Mouse (Mus musculus) mouse embryonic stem cell (cell line): ENCODE measurements at regions not wholly inside any gene's neighbourhood (a gene's known extent, or its start where the extent isn't known, plus 50 kb on each side); places are given as distances from the start of the nearest gene placed in this dataset.
"Not testable (repeated sequence)": the region's sequence is repeated elsewhere in the genome, so short reads cannot be mapped to it uniquely, and the experiment has no call there.

Source experiments
- in situ Hi-C, 2 experiments: fragments of 300-500 bp; cut with MboI; formaldehyde crosslinking; loops; 1 replicate in 1 of 2; 3 replicates in 1 of 2; pipeline ENCODE4 v1.14.3; 2019 to 2020; ENCODE audit warnings: low sequenced_read_pairs in 2 of 2, low pct_unique_long_range_greater_than_20kb in 1 of 2, mixed read lengths in 1 of 2; ENCODE audit not compliant: unreplicated experiment in 1 of 2

DNA sequence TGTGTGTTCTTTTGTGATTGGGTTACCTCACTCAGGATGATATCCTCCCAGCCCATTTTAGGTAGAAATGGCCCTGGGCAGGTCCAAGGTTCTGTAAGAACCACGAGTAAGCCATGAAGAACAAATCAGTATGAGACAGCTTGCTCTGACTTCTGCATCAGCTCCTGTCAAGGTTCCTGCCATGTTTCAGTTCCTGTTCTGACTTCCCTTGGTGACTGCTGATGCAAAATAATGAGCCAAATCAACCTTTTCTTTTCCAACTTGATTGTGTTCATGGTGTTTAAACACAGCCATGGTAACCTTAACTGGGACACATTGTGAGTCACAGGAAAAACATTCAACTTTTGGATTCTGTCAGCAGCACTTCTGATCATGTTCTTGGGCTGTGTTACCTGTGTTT, 667.4 kb upstream of the Igfbp7 start:
- in situ Hi-C loops, result no loop called here

DNA sequence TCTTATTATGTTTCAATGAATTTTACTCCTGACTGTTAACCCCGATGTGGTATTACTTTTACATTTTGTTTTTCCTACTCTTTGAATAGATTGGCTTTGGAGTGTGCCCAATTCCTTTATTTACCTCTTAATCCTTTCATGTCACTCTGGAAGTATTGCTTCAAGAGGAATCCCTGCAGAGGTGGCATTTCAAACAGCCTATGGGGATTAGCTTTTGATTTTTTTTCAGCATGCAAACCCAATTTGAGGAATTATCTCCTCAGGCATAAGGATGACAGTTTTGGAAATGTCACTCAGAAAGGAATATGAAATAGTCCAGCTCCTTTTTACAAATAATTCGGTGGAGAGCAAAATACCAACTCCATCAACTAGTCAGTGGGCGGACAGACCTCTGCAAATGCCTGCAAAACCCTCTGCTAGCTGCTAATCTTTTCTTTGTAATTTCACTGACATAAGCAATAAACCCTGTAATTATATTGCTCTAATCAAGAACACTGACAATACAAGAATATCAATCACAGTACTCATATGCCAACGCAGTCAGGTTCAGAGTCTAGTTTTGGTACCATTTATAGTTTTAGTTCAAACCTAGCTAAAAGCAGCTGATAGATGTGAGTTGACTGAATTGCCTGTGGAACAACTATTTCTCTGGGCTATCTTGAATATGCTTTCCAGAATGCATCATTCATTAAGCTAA, 624.9 kb upstream of the Igfbp7 start:
- in situ Hi-C loops, result no loop called here

DNA sequence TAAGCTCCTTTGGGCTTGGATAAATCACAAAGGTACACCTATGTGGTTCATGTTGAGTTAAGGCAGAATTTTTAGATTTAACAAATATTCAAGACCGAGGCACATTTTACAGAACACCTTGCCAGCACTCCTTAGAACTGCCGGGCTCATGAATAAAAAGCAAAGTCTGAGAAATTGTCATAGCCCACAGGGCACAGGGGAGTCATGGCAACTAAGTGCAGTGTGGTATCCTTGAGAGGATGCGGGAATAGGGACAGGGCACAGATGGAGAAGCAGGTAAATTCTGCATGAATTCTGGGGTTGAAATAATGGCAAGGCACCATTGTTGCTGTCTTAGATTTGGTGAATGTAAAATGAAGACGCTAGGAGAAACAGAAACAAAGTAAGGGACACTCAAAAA, 609.7 kb upstream of the Igfbp7 start:
- in situ Hi-C loops, result no loop called here

DNA sequence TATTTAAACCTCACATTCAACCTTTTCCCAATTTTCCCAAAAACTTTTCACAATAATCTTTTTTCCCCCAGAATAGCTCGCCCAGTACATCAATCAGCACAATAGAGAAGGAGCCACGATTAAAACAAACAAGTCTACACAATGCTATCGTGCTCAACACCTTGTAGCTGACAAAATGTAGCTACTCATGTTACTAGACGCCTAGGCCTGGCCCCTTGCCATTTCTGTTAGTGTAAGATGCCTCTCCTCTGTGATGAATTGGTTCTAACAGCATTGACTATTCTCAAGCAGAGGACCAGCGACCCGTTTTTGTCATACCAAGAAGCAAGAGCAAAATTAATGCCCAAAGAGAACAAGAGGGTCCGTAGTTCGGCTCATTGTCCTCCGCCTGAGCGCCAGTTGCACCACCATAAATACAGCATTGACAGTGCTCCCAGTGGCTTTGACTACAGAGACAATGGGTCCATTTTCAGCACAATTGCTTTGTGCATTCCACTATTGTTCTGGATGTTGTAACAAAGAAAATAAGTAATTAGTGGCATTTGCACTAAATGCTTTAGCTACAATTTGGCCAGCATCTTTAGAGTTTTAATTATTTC, 578.7 kb upstream of the Igfbp7 start:
- in situ Hi-C loops, result no loop called here

DNA sequence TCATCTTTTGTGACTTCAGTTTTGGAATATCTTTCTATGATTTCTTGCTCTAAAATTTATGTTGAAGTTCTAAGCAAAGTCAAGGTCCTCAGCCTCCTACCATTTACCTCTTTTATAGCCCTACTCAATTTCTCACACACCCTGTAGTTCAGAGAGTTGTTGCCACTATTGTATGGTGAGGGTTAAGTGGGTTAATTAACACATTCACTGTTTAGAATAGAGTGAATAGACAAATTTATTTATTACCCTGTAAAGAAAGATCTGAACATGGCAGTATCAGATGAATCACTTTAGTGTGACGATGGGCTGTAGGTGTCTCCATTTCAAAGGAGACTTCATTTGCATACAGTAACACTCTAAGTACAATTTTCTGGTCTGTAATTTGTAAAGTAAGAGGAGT, 577.4 kb upstream of the Igfbp7 start:
- in situ Hi-C loops, result no loop called here

DNA sequence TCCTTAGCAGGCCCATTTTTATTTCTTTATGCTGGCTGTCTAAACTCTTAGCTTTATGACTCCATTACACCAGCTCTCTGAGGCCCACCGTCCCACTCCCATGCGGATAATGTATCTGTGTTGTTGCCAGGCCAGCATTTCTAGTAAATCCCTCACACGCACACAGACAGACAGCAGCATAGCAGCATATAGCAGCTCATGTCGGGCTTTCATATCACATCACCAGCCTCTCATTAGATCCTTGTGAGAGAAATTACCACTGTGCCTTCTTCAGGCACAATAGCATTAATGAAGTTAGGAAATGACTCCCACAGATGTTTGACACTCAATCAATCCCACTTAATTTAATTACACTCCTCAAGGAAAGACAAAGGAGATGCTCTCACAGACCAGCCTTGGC, 532.2 kb upstream of the Igfbp7 start:
- in situ Hi-C loops, result not testable (repeated sequence)

DNA sequence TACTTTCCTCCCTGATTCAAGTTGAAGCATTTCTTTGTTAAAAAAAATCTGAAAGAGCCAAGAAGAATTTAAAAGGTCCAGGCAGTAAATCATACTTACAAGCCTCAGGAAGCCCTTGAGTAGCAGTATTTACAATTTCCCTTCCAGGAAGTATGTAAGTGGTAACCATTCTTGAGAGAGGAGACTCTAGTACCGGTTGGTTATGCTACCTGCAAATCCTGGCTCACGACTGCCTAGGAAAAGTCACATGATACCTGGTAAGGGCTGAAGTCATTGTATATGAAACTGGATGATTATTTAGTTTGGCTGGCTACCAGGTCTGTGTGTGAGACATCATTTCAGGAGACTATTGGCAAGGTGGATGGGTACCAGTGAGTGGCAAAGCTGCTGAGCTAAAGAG, 524.0 kb upstream of the Igfbp7 start:
- in situ Hi-C loops, result no loop called here

DNA sequence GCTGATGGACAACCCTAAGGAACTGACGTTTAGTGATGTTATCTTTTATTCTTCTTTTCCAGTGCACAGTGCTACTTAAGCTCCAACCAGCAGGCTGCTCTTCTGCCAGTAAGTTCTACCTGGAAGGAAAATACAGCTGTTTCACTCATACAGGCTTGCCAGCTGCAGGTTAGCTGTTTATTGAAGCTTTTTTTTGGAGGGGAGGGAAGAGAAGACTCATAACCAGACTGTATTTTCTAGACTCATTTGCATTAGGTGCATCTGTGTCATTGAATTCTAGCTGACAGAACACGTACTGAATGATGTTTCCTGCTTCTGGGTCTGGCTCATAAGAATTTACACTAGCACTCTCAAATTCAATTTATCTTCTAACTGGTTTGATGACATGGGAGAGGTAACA, 513.3 kb upstream of the Igfbp7 start:
- in situ Hi-C loops, result no loop called here

DNA sequence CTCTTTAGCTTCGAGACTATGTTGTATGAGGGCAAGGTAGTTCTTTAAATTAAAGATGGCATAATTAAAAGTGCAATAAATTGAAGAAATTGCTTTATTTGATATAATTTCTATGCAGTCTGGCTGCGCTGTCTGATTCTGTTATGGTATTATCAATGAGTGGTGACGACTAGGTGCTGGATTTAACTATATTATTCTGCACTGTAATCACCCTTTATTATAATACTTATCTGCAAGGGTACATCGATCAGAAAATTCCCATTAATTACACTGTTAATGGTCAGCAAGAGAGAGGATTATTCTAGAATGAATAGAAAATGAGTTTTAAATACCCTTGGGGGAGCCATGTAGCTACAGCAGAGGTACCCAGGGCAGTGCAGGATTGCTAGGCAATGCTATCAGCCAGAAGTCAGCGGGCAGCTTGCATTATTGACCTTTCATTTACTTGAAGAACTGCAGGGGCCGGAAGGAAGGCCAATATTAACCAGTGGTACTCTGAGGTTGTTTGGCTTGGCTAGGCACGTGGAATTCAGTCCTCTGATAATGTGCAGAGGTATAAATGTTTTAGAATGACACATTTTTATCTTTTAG, 509.3 kb upstream of the Igfbp7 start:
- in situ Hi-C loops, result no loop called here

DNA sequence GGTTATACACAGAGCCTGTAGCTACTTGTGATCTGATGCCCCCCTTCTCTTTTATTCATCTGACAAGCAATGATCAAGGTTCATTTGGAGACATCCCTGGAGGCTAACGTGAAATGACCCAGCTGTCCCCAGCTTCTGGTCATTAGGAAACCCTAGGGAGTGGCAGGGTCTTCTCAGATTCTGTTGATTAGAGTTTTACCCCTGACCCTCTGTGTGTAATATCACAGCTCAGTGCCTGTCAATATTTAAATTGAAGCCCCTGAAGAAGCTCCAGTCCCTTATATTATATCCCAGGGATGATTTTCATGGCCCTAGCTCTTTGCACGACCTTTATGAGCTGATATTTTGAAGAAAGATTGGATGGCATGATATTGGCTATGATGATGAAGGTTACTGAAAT, 508.5 kb upstream of the Igfbp7 start:
- in situ Hi-C loops, result no loop called here

DNA sequence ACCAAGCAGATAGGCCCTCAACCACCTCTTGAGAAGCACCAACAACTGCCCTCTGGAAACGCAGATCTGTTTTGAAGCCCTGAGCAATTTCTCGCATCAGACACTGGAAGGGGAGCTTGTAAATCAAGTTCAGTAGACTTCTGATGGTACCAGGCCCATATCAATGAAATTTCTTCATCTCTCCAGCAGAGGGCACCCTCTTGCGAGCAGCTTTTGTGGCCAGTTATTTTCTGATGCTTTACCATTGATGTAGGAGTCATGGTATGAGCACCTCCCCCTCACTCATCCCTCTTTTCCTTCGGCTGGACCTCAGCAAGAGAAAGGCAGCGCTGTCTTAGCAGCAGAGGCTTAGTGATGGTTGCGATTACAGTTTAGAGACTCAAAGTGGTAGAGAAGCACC, 501.4 kb upstream of the Igfbp7 start:
- in situ Hi-C loops, result no loop called here

DNA sequence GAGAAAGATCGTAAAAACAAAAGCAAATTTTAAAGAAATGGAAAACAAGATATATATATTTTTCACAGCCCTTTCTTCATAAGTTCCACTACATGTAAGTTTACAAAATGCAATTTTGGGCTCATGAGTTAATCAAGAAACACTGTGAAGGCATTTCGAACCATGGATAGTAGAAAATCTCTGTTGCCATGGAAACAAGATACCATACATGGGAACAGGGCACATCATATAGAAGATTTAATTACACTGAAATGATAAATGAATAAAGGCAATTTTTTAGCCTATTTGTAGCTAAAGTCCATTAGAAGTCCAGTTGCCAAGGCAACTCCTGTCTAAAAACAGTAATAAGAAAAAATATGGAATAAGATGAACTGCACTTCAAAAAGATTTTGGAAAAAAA, 484.2 kb upstream of the Igfbp7 start:
- in situ Hi-C loops, result not testable (repeated sequence)

DNA sequence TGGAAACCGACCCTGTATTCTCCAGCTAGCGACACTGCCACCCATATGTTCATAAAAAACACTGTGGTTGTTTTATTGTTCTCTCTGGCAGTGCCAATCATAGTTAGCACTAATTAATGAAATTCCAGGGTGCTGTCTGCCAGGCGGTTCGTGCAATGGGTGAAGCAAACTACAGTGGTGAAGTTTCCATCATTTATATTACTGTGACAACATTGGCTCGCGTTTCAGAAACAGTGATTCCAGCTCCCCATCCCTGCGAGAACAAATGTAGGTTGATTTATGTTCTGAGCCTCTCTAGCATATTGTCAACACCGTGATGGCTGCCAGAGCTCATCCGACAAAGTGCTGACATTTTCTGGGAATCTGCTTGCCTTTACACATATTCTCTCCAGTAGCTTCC, 480.7 kb upstream of the Igfbp7 start:
- in situ Hi-C loops, result no loop called here

DNA sequence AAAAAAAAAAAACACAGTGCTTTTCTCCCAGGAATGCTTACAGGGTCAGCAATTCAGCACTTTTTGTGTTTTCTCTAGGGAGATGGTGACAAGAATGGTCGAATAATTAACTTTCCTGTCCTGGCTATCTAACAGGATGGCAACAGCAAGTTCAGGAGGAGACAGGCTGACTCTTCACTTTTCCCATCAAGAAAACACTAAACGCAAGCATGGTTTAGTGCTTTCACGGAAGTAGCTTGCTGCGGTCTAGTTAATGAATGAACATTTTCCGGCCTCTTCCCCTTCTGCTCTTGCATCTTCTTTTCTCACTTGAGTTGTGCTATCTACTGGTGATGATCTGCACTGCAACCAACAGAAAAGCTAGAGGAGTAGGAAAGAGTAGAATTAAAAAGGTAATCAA, 463.6 kb upstream of the Igfbp7 start:
- in situ Hi-C loops, result no loop called here

DNA sequence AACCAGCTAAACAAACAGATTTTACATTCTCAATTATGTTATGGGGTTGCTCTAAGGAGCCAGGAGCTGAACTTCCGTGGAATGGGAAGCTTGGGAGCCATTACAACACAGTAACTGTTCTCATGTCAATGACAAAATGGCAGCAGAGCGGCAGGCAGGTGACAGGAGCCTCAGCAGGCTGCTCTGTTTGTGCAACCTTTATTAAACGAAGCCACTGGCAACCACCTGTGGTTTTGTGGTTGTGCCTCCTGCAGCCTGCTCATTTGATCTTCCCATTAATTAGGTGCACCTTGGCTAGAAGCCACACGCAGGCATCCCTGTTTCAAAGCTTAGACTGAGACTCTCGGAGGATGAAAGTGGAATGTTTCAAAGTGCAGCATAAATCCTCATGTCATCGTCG, 457.5 kb upstream of the Igfbp7 start:
- in situ Hi-C loops, result no loop called here

DNA sequence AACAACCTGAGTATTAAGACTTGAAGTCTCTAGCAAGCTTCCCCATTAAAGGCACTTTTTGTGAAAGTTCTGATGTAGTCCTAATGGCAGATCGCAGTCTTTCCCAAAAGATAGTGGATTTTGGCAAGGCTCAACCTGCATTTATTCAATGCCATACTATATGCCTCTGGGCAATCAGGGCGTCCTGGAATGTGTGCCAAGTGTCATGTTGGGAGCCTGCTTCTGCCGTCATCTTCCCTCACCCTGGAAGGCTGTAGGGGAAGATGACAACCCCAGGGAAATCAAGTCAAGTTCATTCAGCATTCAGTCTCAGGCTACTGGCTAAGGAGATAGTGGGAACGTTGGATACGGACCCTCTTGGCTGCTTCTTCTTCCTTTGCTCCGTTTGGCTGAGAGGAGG, 447.4 kb upstream of the Igfbp7 start:
- in situ Hi-C loops, result no loop called here

DNA sequence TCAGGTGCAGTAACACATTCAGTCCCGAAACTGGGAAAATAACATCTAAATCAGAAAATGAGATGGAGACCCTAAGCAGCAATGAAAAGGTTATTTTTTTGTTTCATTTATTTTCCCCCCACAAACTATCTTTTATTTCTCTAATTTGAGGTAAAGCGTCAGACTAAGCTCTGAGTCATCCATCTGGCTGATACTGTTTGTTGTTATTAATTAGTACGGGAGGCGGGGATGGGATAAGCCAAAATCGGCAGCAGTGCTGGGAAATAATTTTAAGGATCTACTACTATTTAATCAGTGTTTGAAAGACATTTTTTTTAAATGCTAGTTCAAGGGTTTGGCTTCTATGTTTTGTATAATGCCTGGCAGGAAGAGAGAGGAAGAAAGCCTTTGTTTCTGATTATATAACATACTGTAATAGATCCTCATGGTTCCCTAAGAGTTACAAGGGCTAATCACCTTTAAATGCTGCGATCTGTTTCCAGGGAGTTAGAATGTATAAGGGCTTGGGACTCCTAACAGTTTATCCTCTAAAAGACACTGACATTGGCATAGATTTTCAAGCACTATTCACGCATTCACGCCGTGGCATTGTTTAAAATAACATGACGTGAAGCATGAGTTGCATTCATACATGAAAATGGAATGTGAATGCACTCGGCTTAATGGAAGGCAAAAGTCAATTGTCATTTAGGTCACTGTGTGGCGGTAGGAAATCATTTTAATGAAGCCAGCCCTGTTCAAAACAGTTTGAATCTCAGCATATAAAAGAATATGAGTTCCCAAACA, 446.4 kb upstream of the Igfbp7 start:
- in situ Hi-C loops, result no loop called here

DNA sequence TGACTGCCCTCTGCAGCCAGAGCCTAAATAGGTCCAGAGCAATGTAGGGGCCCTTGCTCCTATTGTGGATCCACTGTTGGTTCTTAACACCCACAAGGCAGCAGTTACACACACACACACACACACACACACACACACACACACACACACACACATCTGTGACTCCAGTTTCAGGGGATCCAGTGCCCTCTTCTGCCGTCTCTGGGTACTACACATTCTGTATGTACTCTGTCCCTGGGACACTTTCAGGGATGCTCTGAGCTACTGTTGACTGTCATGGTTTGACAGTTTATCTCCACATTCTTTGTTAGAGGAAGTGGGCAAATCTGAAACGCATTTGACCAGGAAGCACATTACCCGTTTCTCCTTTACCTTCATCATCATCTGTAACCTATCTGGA, 443.8 kb upstream of the Igfbp7 start:
- in situ Hi-C loops, result no loop called here

DNA sequence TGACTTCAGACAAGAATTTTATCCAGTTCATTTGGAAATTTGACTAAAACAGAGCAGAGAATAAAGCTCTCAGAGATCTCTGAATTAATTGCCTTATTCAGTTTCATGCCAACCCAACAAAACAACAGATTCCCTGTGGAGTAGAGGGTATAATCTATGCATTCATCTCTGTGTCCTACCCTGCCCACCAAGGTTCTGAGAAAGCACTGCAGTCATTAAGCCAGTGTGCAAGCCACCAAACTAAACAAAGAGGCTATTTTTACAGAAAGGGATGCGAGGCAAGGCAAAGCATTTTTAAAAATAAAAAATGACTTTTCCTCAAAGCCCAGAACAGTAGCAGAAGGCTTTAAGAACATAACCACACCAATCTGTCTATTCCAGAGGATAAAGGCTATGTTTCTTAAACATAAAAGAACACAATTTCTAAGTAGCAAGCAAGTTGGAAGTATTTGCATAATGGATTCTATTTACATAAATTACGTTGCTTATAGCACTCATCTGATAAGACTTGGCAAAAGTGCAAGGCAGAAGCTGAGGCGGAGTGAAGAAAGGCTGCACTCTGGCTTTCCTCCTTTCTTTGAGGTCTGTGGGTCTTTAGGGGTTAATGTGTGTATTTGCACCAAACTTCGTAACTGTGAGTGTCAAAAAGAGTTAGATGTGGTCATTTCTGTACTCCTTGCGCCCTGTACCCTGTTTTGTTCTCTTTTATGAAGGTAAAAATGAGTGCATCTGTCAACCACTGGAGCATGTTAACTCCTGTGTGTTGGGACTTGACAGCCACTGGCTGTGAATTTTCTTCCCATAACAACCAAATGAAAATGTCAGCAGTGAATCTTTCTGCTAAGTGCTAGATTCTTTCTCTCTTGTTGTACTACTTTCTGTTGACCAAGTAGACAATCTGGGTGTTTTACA, 430.6 kb upstream of the Igfbp7 start:
- in situ Hi-C loops, result no loop called here
